Mouse (Mus musculus): ENCODE data around the gene Zc3hav1.

Zc3hav1 gene

DNA sequence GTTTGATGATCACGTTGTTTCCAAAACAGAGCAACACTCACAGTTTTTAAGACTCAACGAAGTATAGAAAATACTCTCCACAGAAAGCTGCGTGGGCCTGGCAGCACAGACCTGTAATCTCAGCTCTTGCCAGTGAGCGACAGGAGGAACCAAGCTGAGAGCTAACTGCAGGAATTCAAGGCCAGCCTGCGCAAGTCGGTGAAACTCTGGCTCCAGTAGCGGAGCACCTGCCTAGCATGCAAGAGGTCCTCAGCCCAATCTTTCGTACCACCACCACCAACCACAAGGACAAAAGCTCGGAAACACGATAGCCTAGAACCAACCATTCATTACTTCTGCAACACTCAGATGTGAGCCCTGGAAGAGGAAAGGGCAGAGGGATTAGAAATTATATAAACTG, 2.0 kb downstream of the Zc3hav1 start:
- DNase-seq (ENCODE audit: low read depth): no peak

DNA sequence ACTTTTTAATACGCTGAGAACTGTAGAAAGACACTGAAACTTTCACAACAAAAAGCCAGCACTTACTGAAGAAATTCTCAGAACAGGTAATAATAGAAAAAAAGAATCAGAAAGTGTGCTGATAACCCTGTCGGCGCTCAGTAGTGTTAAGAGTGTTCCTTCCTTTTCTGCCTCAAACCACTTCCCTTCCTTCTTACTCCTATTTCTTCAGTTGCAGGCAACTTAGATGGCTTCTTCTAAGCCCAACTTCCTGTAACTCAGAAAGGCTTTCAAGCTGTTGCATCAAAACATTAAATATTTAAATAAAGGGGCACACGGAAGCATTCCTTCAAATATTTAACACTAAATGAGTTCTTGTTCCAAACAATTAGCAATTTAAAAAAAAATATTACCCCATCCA, 2.5 kb downstream of the Zc3hav1 start:
- DNase-seq (ENCODE audit: low read depth): no peak

DNA sequence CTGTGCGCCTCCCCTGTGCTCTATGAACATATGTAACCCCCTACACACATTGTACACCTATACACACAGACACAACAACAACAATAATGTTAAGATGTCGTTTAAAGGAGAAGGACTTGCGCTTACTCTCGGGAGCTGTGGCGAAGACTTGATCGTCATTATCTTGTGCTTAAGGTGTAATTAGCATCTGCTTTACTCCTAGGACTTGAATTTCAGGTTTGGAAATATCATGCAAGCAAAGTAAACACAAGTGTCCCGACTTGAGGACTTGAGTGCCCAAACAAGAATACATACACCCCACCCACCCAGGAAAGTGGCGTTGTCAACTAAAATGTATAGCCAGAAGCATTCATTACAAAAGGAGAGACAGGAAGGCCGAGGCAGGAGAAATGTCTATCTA, 4.6 kb downstream of the Zc3hav1 start:
- no peak for DNase-seq (ENCODE audit: low read depth)

DNA sequence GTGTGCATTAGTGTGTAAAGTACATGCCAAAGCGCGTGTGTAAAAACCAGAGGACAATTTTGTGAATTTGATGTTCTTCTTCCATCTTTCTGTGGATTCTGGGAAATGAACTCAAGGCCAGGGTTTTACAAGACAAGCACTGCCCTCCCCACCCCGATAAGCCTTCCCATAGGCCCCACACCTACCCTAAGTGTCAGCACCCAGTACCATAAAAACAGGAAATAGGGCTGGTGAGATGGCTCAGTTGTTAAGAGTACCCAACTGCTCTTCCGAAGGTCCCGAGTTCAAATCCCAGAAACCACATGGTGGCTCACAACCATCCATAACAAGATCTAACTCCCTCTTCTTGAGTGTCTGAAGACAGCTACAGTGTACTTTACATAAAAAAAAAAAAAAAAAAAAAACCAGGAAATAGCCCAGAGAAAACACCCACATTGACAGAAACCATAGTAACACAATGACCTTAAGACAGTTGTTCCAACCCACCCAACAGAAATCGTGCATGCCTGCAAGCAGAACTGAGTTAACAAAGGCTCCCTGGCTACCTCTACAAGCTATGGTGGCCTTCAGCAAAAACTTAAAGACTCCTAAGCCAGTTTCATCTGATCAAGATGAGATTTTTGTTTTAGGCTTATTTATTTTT, 5.5 kb downstream of the Zc3hav1 start:
- no peak for DNase-seq (ENCODE audit: low read depth)

DNA sequence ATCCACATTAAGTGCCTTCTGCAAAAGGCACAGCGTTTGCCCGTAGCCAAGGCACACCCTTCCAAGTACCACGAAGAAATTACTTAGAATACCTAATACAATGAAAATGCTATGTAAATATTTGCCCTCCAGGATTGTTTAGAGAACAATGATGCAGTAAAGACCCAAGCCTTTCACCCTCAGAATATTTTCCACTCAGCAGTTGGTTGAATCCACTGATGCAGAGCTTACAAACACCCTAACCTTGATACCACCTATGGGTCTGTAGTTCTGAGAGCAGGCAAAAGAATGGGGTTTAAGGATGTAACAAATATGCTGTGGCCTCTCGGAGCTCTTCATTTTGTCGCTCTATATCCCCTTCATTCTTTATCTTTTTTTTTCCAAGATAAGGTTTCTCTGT, 6.5 kb downstream of the Zc3hav1 start:
- no peak for DNase-seq (ENCODE audit: low read depth)

DNA sequence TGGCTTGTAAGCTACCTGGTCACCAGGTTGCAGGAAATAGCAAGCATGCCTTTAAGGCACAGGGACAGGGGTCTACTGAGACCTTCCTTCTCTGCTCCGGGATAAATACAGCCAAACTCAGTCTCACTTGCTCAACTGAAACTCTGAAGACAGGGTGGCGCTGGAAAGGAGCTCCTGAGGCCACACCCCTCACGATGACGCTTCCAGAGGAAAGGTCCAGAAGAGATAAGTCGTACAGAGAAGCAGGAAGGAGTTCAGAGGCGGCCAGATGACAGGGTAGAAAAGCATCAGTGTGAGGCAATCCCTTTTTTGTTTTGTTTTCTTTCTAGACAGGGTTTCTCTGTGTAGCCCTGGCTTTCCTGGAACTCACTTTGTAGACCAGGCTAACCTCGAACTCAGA, 8.6 kb downstream of the Zc3hav1 start:
- DNase-seq (ENCODE audit: low read depth): peak; percentile 76

DNA sequence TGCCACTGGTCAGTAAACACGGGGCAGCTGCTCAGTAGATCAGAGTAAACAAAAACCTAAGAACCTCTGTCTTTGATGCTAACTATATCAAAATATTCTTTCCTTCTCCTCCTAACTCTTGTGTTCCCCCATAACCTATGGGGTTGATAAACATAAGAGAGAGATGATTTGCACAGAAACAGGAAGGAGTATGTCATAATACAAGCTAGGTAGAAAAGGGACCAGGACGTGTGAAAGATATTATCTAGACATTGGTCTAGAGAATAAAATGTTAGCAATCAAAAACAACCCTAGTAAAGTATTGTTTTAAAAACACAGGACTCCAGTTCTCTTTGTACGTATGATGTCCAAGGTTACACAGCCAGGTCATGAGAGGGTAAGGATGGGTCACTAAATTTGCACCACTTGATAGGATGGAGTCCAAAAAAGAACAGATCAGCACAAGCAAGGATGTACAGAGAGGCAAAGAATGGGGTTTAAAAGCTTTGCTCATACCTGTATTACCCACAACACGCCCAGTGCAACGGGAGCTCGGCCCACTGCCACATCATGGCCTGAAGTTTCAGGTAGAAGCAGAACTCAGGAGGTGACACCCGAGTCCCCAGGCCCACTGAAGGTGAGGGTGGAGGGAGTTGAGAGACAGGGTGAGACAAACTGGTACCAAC, 10.3 kb downstream of the Zc3hav1 start:
- DNase-seq (ENCODE audit: low read depth): no peak

DNA sequence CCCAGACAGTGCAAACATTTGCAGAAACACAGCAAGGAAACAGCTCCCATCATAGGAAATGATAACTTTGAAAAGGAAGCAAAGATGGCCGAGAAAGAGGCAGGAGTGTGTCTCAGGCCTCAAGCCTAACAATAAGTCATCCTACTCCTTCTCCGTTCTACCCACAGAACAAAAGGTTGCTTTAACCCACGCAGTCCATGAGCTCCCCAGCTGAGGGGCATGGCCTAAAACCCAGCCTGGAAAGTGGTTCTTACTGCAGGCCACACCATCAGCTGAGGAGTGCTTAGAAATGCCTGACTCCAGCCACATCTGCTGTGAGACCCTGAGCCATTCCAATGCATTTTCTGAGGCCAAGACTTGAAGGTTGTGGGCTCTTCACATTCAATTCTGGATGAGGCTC, 10.8 kb downstream of the Zc3hav1 start:
- no peak for DNase-seq (ENCODE audit: low read depth)

DNA sequence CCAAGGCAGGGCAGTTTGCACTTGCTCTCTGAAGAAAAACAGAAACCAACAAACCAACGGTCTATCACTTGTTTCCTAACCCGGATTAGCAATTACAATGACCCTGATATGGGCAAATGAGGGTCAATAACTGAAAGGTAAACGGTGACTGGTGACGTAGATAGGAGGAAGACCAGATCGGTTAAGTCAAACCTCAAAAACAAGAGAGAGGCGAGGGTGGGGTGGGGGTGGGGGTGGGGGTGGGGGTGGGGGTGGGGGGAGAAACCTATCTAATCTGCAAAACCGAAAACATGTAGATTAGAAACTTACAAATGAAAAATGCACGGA, 11.8 kb downstream of the Zc3hav1 start:
- DNase-seq (ENCODE audit: low read depth): no peak

DNA sequence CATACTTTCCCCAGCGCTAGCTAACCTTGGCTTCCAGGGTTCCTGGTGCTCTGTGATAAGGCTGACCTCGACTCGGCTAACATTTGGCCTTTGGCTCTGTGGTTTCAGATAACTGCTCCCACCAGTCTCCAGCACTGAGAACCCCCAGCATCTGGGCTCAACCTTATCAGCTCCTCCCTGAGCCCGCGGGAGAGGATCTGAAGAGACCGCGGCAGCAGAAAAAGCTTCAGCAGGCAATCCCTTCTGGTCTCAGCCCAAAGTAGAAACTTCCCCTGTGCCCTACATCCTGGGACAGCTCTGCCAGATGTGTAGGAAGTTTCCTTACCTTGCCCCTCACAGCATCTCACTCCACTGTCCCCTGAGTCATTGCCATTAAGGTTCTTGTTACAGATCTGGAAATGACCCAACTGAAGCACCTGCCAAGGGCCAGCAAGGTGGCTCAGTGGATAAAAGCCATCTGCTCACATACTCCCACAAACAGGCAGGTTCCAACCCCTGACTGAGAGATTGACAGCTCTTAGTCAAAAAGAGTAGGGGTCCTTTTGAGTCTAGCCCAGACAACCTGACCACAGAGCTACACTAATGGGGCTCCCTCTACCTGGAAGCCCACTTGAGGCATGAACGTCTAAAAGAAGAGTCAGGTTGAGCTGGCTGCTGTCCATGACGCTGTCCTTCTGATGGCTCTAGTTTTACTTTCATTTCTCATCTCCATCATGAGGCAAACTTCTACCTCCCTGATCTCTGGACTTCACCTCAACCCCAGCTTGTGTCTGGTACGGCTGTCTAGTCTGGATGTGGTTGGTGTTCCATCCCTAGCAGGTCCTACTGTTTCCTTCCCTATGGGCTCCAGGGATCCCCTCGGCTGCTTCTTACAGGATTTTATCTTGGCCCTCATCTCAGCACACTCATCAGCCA, 12.4 kb downstream of the Zc3hav1 start:
- peak; percentile 41 for DNase-seq (ENCODE audit: low read depth)

DNA sequence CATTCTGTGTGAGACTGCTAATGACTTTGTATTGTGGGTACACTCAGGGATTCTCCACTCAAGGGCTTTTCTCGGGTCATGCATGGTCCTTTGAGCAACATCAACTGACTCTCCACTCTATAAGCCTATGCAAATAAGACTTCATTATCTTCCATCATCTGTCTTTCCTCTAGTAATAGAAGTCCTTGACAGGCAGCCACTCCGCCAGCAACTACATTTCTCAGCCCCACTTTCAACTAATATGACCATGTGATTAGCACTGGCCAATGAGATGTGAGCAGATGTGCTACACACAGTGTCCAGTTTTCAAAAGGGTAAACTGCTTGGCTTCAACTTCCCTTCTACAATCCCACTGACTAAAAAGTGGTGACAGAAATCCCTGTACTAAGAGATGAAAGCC, 15.3 kb downstream of the Zc3hav1 start:
- DNase-seq (ENCODE audit: low read depth): no peak

DNA sequence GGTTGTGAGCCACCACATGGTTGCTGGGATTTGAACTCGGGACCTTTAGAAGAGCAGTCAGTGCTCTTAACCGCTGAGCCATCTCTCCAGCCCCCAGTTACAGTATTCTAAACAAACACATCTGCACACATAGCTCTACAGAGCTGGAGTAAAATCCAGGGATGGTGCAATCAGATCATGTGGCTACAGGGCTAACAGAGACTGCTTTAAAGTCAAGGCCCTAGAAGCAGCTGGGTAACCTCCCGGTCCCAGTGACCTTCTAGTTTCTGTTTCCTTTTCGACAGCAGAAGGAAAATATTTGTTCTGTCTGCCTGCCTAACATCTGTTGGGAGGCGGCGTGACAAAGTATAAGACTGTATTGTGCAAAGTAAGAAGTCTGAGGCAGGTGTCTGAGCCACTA, 16.5 kb downstream of the Zc3hav1 start:
- DNase-seq (ENCODE audit: low read depth): no peak

DNA sequence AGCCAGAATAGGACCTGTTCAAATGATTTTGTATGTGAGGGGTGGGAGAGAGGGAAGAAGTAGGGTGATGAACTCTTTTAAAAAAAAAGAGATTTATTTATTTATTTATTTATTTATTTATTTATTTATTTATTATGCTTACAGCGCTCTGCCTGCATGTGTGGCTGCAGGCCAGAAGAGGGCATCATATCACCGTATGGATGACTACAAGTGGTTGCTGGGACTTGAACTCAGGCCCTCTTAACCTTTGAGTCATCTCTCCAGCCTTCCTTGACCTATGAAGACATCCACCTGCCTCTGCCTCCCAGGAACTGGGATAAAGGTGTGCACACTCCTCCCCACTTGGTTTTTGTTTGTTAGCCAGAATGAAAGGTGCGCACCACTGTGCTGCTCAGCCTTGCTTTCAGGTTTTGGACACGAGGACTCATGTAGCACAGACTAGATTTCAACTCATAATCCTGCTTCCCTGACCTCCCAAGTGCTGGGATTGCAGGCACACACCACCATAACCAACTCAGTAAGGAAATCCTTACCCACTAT, 17.2 kb downstream of the Zc3hav1 start:
- DNase-seq (ENCODE audit: low read depth): no peak

DNA sequence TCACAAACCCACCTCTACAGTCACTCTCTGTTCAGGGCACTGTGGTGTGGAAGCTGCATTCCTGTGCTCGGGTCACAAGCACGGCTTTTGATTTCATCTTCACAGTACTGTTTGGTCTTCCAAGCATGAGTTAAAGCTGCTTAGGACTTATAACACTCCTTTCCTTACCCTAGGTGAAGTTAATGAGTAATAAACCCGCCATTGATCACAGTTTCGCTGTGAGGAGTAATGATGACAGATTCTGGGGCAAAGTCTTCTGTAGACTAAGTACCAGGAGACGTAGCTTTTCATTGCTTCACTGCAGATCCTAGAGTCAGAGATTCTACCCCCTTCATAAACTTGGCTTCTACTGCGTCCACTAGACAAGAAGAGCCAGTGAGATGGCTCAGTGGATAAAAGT, 19.1 kb downstream of the Zc3hav1 start:
- no peak for DNase-seq (ENCODE audit: low read depth)

DNA sequence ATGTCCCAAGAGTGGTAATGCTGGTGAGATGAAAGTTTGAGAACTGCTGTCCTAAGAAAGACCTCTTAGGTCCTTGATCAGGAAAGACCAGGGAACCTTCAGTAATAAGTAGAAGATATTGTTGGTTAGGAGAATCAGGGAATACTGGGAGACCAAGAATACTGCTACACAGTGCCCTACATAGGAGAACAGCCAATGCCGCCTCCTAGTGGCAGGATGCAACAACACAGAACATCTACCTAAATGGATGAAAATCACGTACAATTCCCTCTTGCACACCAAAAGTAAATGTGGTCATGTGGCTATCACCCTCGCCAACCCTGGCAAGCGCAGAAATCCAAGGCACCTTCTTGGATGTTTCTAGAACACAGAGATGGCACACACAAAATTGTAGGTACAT, 27.8 kb downstream of the Zc3hav1 start:
- DNase-seq (ENCODE audit: low read depth): no peak

DNA sequence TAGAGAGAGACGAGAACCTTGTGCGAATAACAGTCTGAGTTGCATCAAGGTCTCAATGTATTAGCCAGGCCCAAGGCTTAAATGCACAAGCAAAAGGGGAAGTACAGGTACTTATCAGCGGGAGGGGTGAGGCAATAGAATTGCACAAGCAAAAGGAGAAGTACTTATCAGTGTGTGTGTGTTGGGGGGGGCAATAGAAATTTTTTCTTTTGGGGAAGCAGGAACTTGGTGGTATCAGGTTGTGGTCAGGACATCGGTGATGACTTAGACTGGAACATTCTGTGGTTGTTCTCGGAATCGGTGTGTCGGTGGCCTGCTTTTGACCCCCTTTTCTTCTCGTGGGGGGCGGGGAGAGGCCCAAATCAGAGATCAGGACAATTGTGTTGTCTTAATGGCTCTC, 33.8 kb downstream of the Zc3hav1 start:
- DNase-seq (ENCODE audit: low read depth): no peak

DNA sequence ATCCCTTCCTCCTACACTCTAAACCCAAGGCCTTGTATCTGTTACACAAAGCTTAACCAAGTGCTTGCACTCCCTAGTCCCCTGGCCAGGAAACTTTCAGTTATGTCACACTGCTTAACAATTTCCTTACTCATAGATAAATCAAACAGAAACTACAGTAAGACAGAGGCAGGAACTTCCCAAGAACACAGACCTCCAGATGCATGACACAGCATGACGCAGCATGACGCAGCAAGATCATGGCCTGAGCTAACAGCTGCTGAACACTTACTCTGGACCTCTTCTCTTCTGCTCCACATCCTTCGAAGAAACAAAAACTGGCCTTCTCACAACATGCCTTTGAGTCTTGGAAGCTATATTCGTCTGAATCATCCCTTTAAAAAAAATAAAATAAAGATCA, 38.4 kb downstream of the Zc3hav1 start:
- DNase-seq (ENCODE audit: low read depth): no peak

DNA sequence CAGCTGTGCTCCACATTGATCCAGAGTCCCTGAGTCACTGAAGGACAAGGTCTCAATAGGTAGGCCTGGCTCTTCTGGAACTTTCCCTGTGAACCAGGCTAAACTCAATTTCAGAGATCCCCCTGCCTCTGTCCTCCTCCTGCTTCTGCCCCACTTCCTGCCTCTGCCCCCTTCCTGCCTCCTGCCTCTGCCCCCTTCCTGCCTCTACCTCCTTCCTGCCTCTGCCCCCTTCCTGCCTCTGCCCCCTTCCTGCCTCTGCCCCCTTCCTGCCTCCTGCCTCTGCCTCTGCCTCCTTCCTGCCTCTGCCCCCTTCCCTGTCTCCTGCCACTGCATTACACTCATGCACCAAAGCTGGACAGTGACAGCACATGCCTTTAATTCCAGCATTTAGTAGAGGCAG, 44.7 kb downstream of the Zc3hav1 start:
- no peak for DNase-seq (ENCODE audit: low read depth)

DNA sequence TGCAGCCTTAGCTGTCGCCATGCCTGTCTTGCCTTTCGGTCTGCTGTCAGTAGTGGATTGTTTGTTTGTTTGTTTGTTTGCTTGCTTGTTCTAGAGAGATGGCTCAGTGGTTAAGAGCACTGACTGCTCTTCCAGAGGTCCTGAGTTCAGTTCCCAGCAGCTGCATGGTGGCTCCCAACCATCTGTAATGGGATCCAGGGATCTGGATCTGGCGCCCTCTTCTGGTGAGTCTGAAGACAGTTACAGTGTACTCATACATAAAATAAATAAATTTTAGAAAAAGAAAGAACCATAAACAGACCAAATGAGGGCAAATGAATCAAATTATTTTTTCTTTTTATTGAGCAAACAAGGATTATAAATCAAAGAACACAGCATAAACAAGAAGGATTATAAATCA, 49.4 kb downstream of the Zc3hav1 start:
- no peak for DNase-seq (ENCODE audit: low read depth)

DNA sequence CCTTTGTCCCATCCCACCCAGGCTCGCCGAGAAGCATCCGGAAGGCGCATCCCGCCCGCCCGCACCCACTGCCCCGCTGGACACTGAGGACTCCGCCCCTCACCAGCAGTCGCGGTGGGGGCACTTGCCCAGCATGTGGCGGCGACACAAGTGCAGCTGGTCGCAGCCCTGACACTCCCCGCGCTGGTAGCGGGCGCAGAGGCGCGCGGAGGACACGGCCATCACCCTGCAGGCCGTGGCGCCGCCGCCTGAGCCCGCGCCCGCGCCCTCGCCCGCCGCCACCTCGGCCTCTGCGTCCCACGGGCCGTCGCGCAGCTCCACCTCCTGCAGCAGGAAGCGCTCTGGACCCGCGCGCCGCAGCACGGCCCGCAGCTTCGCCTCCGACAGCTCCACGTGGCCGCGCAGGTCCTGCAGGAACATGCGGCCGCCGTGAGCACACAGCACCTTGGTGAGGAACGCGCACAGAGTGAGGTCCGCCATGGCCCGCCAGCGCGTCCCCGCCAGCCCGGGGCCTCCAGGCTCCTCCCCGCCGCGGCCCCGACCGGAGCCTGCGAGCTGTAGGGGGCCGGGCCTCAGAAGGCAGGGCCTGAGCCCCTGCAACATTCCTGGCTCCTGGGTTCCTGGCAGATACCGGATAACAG, 55.5 kb downstream of the Zc3hav1 start, which contains the start of gene Zc3hav1l:
Gene Zc3hav1l (minus strand): TSS at position 499 of the 641 bp plus-strand sequence.
- DNase-seq (ENCODE audit: low read depth): no peak

DNA sequence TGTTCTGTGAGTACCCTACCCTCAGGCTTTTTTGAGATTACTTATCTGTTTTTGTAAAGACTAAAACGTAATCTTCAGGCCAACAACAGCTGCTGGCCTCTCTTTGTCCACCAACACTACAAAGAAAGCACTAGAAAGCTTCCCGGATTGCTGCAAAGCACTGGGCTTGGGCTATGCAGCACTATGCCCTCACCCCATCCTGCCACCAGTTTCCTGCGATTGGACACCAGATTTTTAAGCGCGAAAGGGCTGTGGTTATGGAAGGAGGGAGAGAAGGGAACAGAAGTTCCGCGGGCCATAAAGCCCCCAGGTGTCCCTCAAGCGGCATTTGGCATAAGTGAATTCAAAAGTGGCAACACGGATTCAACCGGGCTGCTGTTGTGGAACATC, 56.2 kb downstream of the Zc3hav1 start:
- no peak for DNase-seq (ENCODE audit: low read depth)

DNA sequence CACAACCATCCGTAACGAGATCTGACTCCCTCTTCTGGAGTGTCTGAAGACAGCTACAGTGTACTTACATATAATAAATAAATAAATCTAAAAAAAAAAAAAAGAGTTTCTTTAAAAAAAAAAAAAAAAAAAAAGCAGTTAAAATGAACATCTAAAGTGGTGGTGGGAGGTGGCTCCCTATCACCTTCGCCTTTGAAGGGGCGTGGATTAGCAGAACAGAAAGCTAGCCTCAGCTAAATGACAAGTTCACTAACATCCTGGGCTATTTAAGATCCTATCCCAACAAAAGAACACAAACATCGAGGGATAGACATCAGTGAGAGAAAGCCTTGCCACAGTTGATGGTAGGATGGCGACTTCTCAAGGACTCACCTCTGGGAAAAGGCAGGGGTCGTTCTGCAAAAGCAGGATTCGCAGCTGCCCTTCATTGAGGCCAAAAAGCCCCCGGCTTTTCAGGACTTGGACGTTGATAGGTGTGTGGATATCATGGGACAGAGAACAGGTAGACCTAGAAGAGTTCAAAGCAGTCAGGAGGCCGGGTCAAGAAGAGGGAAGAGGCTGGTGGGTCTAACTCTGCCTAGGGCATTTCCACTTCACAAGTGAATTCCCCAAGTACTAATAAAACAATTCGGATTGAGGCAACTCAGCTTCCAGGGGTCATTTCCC, 56.7 kb downstream of the Zc3hav1 start:
- no peak for DNase-seq (ENCODE audit: low read depth)

All from c-Kit-positive CD71-negative TER-119-negative erythroid progenitor cells, embryonic 14.5 days (primary cell).